Mouse (Mus musculus) right cerebral cortex, postnatal 25 days (tissue): ENCODE measurements around the gene Hist1h1t.
"Not testable (repeated sequence)": the region's sequence is repeated elsewhere in the genome, so short reads cannot be mapped to it uniquely, and the experiment has no call there.

Source experiments
- DNase-seq: peaks from one replicate; pipeline ENCODE4 v3.0.0; 2022

The Hist1h1t gene

DNA sequence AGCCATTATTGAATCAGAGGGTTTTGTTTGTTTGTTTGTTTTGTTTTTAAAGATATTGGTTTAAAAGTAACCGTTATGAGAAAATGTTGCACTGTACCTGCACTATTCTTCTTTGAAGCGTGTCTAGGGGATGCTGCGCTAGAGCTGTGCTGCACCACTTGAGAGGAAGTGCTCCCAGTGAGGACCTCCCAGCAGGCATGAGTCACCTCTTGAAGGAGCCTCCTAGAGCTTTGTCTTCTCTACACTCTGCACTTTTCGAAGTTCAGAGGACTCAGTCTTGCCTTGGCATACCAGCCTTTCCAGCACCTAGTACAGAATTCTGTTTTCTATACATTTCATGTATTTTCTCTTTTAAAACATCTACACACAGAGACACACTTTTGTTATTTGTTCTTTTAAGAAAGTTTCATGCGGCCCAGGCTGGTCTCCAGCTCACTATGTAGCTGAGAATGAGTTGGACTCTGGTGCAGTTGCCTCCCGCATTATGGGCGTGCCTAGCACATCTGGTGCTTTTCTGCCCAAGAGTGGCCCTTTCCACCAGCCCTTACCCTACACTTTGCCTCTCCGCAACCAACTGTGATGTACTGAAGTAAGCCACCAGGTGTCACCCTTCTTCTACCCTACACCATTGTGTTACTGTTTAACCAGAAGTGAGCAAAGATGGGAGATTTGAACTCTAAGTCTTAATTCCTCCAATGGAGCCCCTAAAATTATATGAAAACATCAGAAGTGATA is 5.3 kb downstream of the Hist1h1t start:
- peak; percentile 65 for DNase-seq

- no peak for DNase-seq
Measured at GRCm38 (mm10) chr13:23702220-23702619, 6.6 kb downstream of the Hist1h1t start.

GRCm38 (mm10) chr13:23702801-23703200 is 7.2 kb downstream of the Hist1h1t start:
- not testable (repeated sequence) for DNase-seq

DNA sequence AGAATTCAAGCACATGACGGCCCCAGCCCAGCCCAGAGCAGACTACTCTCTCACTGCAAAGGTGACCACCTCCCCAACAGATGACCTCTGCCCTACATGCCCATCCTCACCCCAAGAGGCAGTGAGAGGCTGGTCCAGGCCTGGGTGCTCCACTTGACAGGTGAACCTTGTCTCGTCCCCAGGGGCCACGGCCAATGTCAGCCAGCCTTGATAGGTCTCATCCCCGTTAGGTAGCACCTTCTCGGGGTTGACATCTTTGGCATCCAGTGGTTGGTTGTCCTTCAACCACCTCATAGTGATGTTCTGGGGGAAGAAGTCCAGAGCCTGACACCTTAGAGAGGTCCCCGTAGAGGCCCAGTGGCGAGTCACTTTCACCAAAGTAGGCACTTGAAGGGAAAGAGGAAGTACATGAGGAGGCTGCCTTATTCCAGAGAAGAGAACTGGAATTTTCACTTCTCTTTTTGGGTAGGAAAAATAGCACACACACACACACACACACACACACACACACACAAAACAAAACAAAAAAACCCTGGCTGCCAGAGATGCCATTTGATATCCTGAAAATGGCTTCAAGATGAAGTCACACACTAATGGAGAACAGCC is 10.2 kb downstream of the Hist1h1t start:
- DNase-seq: no peak

- DNase-seq: no peak
Measured at GRCm38 (mm10) chr13:23706771-23707170, 11.2 kb downstream of the Hist1h1t start.

DNA sequence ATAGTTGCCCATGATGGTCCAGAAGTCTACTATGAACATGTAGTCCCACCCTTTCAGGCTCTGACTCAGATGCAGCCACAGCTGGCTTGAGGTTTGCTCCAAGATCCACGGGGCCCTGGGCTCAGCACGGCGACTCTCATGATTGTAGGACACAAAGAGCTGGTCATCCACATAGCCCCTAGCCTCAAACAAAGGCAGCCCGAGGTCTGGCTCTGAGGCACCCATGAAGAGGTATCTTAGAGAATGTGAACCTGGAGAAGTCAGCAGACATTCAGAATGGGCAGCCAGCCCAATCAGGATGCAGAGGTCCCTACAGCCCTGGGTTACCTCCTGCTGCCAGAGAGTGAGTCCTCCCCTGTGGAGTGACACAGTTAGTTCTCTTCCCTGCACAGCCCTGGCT is 12.4 kb downstream of the Hist1h1t start:
- no peak for DNase-seq

DNA sequence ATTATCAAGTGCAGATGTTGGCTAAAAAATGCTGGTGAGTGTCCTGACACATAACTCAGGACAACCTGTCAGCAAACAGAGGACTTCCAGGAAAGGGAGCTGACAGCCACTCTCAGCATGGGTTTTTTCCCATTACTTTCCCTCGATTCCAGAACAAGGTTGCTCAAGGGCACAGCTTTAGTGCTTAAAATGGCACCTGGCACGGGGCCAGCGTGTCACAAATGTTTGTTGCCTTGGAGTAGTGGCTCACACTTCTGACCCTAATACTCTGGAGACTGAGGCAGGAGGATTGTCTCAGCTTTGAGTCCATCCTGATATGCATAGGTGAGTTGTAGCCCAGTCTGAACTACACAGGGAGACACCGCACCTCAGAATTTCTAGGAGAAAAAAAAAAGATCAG is 13.0 kb downstream of the Hist1h1t start:
- no peak for DNase-seq

DNA sequence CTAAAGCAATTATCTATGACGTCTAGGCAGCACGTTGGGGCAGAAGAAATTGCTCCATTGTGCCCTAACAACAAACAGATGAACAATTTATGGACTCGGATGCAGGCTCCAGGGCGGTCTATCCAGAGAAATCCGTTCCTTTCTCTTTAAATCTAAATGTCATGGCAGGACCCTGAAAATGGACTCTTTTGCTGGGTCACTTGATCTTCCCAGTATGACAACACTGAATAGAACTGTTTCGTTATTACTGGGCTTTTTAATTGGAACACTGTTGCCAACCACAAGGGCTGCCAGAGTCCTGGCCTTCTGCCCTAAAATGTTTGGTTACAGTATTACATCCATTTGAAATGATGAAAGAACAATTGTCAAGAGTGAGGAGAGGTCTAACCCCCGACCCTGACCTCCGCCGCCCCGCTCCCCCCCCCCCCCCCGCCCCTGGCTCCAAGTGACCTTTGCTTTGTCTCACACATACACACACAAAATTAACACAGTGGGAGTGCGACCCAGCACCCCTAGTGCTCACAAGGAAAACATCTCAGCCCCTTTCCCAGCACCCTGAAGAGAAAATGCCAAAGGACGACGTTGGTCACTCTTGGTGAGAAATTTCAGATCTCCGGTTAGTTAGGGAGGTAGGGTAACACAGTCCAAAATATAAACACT is 14.2 kb downstream of the Hist1h1t start:
- no peak for DNase-seq

GRCm38 (mm10) chr13:23710374-23711089 is 14.9 kb downstream of the Hist1h1t start, which contains the start of gene Hfe:
Gene Hfe, minus strand, starts transcription at chr13:23710854.
- peak; percentile 32 for DNase-seq

DNA sequence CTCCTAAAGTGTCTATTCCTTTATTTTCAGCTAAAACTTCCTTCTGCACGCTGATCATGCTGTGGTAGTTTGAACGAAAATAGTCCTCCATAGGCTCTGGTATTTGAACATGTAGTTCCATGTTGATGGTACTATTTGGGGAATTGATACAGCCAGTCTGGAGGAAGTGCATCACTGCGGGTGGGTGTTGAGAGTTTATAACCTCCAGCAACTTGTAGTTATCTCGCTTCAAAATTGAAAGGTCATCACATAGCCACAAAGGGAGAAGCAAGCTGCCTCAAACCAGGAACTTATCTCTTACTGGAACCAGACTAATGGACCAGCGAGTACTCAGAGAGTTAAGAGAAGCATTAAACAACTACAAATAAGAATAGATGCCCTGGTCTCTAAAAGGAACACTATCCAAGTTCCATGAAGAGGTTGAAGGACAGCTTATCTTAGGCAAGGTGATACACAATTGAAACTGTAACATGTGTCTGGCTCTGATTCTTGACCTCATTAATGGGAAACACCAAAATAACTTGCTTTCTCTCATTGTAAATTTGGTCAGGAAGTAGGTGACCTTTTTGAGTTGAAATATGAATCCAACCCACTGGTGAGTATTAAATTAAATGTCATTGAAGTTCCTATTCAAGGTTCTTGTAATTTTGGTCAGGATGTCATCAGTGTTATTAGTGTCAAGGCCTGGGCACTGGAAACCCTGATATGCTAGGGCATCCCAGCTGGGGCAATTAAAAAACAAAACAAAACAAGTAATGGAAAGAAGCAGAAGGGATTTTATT is 20.8 kb downstream of the Hist1h1t start:
- DNase-seq: no peak

- DNase-seq: no peak
Measured at GRCm38 (mm10) chr13:23717176-23717575, 21.6 kb downstream of the Hist1h1t start.

GRCm38 (mm10) chr13:23717593-23718245 is 22.1 kb downstream of the Hist1h1t start:
- not testable (repeated sequence) for DNase-seq

- DNase-seq: no peak
Measured at GRCm38 (mm10) chr13:23724239-23724638, 28.6 kb downstream of the Hist1h1t start.

DNA sequence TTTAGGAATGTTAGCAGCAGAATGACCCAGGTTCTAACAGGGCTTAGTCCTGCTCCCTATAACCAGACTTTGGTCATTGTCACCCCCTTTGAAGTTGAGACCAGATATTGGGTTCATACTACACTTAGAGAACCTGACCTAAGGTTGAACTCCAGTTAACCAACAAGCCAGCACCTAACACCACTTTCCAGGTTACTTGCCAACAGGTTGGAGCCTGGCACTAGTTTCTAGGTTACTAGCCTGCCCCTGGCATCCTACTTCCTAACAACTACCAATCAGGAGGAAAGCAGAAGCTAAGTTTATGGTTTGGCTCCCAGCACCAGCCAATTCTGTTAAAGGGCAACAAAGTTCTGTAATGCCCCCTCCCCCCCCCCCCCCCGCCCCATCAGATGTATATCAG is 29.6 kb downstream of the Hist1h1t start:
- no peak for DNase-seq

GRCm38 (mm10) chr13:23728472-23729191 is 33.0 kb downstream of the Hist1h1t start:
- no peak for DNase-seq

GRCm38 (mm10) chr13:23729192-23729525 is 33.5 kb downstream of the Hist1h1t start:
- no peak for DNase-seq

- DNase-seq: no peak
Measured at GRCm38 (mm10) chr13:23729706-23730105, 34.1 kb downstream of the Hist1h1t start.

DNA sequence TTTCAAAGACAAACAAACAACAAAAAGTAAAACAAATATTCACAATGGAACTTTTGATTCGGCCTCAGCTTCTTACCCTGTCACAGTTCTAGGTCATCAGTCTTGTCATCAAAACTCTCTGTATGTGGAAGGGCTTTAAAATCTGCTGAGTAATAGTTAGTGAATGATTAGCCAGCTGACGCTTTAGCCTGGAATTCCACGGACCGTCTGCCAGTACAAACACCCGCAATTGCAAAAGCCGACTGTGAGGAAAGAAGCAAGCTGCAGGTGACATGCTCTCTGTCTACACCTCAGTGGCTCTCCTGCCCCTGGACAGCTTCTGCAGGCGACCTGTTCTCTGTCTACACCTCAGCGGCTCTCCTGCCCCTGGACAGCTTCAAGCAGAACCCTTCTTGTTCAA is 34.9 kb downstream of the Hist1h1t start:
- DNase-seq: no peak

DNA sequence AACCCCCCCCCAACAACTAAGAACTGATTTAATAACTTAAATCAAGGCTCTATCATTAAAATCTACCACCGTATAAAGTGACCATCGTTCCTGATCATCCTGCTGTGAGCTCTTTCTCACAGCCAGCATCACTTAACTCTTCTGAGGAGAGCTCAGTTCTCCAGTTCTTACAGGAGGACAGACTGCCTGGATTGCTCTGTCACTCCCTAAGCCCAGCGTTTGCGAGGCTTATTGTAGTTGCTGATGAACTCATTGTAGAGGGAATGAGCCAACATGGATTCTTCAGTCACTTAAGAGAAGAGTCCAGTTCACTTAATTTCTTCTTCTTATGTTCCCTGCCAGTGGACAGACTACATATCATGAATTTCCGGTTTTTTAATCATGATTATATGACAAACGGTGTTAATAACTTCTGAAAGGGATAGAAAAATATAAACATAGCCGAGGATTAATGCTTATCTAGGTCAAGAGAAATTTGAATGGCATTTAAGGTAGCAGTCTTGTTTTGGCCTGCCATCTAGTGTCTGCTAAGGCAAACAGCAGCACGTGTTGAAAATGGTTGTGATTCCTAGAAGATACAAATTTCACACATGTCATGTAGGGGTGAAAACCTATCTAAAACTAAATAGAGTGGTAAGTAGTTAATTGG is 36.7 kb downstream of the Hist1h1t start:
- no peak for DNase-seq

- no peak for DNase-seq
Measured at GRCm38 (mm10) chr13:23737091-23737490, 41.5 kb downstream of the Hist1h1t start.

GRCm38 (mm10) chr13:23738041-23738440 is 42.4 kb downstream of the Hist1h1t start:
- no peak for DNase-seq
